Mouse (Mus musculus) spleen, adult 2 months (tissue): Measurements from ENCODE around the gene Mef2c.

Source experiments
- CTCF ChIP-seq: fragments of 200-500 bp; IDR thresholded peaks from 2 replicates; pipeline ENCODE4 v1.5.1; 2011; ENCODE audit warnings: mild to moderate bottlenecking, inconsistent platforms; ENCODE audit not compliant: insufficient read depth, insufficient read length, insufficient replicate concordance; ENCODE audit errors: extremely low read depth
- POLR2A ChIP-seq: fragments of 200-500 bp; IDR thresholded peaks from 2 replicates; pipeline ENCODE4 v1.6.1; 2011; ENCODE audit warnings: low read depth, low read length, inconsistent platforms

- TF ChIP-seq CTCF (no peak), POLR2A (no peak)
Observed at GRCm38 (mm10) chr13:83566180-83566579, 62.3 kb downstream of the Mef2c start.
